Comparison of ENCODE assay signal across 17 mouse cellular contexts in genomic region chr6:121510381-121510780, GRCm38 (mm10). TPM values are rescaled to one million over a fixed set of nuclear protein-coding genes. Genes with fewer than 3 reads are reported as not detected.
"Had no signal": no experiment of that assay in that cellular context is flagged by ENCODE, and none has a peak within 500 bp of the region (broad histone marks: within the 10 kb centered on the region; RNA-seq: fewer than 3 reads in every experiment).

No protein-coding gene starts in this region.

- H3K4me1 ChIP-seq: limb, embryonic 15.5 days; liver, embryonic 12.5 days; midbrain, embryonic 10.5 days; stomach, embryonic 15.5 days had no signal

- H3K4me2 ChIP-seq: limb, embryonic 15.5 days; liver, embryonic 12.5 days; lung, embryonic 14.5 days; stomach, embryonic 15.5 days had no signal

- H3K27me3 ChIP-seq: limb, embryonic 15.5 days; liver, embryonic 12.5 days; stomach, embryonic 15.5 days had no signal

- H3K36me3 ChIP-seq: limb, embryonic 15.5 days; liver, embryonic 12.5 days; midbrain, embryonic 10.5 days; stomach, embryonic 15.5 days had no signal

- ATAC-seq: liver, embryonic 12.5 days had no signal

- DNase-seq: kidney, adult 11 months; kidney, postnatal 36 days; layer of hippocampus, adult 9-11 months; layer of hippocampus, postnatal 36 days; lung, embryonic 14.5 days; lung, postnatal 10 days; midbrain, embryonic 14.5 days; right cerebral cortex, postnatal 14 days; thymus, adult 2 months; thymus, postnatal 36 days had no signal

- H3K9ac ChIP-seq: limb, embryonic 15.5 days; liver, embryonic 12.5 days; lung, embryonic 14.5 days; stomach, embryonic 15.5 days had no signal

- H3K27ac ChIP-seq: kidney, postnatal 0 days; limb, embryonic 15.5 days; liver, embryonic 12.5 days; midbrain, embryonic 10.5 days; stomach, embryonic 15.5 days had no signal

- H3K9me3 ChIP-seq: limb, embryonic 15.5 days; liver, embryonic 12.5 days; midbrain, embryonic 10.5 days; stomach, embryonic 15.5 days had no signal

- H3K4me3 ChIP-seq: limb, embryonic 15.5 days; liver, embryonic 12.5 days; midbrain, embryonic 10.5 days; stomach, embryonic 15.5 days had no signal

RNA-seq across cellular contexts. Expression of gene Iqsec3, which starts 36.9 kb away (rescaled TPM):
- polyA plus RNA-seq: liver, embryonic 12.5 days; liver, embryonic 16.5 days; lung, embryonic 14.5 days; spleen, adult 2 months had no signal
